Mouse (Mus musculus): ENCODE data around the gene Nkg7. TPM values are rescaled to one million over a fixed set of nuclear protein-coding genes. Genes with fewer than 3 reads are reported as not detected.

The Nkg7 gene
- not detected in 2 replicates for polyA plus RNA-seq (2015; fragmentation: Nextera tagmentation; extraction: Ambion mirVana)

DNA sequence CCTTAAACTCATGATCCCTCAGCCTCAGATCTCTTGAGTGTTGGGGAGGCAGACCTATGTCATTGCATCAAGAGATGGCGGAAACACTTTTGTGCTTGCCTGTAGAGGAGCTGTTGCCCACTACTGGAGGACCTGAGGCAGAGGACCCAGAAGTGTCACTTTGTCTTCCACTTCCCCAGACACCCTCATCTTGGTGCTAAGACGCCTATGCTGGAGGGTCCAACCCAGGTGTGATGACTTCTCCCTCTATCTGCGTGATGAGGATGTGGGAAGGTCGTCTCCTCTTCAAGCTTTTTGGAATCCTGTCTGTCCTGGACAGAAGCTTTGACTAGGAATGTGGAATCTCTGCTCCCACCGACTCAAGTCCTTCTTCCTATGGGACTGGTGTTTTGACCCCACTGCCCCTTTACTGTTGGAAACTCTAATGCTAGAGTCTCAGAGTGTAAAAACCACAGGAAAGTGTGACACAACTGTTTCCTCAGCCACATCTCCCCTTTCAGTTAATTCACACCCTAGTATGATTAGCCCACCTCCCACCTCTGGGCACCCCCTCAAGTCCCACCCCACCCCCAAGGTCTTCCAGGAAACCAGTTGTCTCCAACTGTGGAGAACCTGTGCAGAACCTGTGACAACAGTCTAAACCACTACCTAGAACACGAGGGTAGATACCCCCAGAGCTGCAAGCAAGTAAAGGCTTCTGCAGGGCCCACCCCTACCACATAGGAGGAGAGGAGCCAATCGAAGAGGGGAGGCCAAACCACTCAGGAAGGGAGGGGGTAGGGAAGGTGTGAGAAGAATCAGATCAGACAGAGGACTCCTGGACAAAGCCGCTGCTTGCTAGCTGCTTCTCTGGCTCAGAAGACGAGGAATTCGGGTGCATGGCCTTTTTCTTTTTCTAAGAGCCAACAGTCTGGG lies at the start of gene Nkg7:
Gene Nkg7 (plus strand): TSS at position 733 of the 915 bp plus-strand sequence.

DNA sequence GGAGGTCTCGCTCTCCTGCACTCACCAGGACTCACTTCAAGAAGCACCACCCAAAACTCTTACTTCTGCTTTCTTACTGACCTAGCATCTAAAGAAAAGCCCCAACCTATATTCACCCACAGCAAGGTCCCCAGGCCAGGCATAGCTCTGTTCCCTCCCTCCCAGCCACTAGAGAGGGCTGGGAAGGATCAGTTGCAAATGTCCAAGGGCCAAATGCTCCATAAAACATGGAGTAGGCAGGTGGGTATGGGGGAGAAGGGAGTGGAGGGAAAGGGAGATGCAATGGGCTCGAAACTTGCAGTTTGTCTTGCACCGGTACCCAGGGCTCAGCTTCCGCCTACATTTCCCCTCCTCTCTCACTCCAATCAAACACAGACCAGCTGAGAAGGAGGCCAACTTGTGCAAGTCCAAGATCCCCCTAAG lies 28.7 kb upstream of the Nkg7 start, which contains the start of gene Siglecg:
Gene Siglecg (plus strand): TSS at position 74 of the 423 bp plus-strand sequence.

DNA sequence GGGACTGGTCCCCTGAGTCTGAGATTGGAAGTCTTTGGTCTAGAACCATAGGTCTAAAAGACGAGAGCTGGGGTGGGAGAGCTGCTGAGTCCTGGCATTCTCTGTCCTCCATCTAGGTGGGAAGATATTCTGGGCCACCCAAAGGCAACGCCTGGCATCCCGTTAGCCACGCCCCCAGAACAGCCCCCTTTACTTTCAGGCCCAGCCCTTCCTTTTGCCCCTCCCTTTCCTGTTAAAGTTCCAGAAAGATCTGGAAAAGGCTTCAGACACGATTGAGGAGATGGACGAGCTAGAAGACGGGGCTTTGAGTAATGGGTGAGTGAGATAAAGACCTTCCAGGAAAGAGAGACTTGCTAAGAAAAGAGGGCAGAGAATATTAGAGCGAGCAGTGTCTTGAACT lies 9.5 kb upstream of the Nkg7 start, which contains the start of gene Lim2:
Gene Lim2 (plus strand): TSS at position 265 of the 400 bp plus-strand sequence.

DNA sequence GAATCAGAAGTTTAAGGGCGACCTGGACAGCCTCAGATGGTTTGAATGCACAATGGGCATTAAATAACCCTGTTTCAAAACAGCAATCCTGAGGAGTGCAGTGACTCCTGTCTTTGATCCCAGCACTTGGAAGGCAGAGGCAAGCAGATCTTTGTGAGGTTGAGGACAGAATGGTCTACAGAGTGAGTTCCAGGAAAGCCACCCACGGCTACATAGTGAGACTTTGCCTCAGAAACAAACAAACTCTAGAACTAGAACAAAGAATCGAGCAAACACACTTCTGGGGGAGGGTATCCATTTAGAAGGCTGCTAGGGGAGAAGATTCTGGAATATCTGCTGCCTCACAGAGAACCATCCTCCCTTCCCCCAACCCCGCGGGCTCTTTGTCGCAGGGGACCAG lies 3.6 kb downstream of the Nkg7 start, which contains the start of gene Cldnd2:
Gene Cldnd2 (plus strand): TSS at position 301 of the 400 bp plus-strand sequence.

DNA sequence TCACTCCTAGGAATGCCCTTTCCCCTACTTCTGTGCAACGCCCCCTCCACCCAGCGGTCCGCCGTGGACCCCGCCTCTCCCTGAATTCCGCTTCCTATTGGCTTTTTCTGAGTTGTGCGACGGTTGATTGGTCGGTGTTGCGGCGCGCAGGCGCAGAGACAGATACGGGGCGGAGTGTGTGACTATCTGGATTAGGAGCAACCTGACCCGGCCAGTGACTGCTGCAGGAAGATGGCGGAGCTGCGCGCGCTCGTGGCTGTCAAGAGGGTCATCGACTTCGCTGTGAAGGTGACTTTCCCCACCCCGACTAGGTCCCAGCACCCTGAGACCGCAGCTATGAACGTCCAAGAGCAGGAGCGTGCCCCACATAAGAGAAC lies 7.0 kb downstream of the Nkg7 start, which contains the start of the genes Etfb and Gm45233:
Gene Etfb (plus strand): TSS at position 167 of the 377 bp plus-strand sequence.
Gene Gm45233 (plus strand): TSS at position 212 of the 377 bp plus-strand sequence.

DNA sequence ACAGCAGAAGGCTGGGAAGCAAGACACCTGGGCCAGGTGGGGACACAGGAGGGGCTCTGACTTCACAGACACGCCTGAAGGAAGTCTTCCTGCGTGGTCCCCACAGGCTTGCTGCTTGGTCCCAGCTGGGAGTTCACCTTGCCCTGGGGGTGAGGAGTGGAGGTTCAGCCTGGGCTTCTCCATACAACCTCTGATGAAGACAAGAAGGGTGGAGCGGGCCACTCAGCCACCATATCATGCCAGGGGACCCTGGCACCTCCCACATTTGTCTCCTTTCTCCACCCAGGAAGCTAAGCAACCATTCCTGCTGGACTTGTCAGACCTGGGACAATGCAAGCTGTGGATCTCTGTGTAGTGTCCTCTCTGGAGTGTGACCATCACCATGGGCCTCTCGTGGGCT lies 26.0 kb downstream of the Nkg7 start, which contains the start of gene Vsig10l:
Gene Vsig10l (plus strand): TSS at position 301 of the 400 bp plus-strand sequence.

Small RNA genes within 50 kb of the gene (microRNA-seq; reads per million reads assigned to microRNA genes)
- gene Mir7051 = not detected

Other genes with a start within 250 kb of the Nkg7 start
- gene Zfp715, start 123.8 kb upstream of the Nkg7 start, polyA plus RNA-seq (2015; fragmentation: Nextera tagmentation; extraction: Ambion mirVana) = 14.1 TPM in 2 replicates
- 0.29 and 0.32 TPM in 2 replicates for gene Siglecf, start 85.7 kb upstream of the Nkg7 start, polyA plus RNA-seq (2015; fragmentation: Nextera tagmentation; extraction: Ambion mirVana)
- not detected in 2 replicates for gene Siglecg, start 28.9 kb upstream of the Nkg7 start, polyA plus RNA-seq (2015; fragmentation: Nextera tagmentation; extraction: Ambion mirVana)
- not detected in 2 replicates for gene Lim2, start 9.4 kb upstream of the Nkg7 start, polyA plus RNA-seq (2015; fragmentation: Nextera tagmentation; extraction: Ambion mirVana)
- not detected in 2 replicates for gene Cldnd2, start 3.7 kb downstream of the Nkg7 start, polyA plus RNA-seq (2015; fragmentation: Nextera tagmentation; extraction: Ambion mirVana)
- gene Etfb, start 7.0 kb downstream of the Nkg7 start, polyA plus RNA-seq (2015; fragmentation: Nextera tagmentation; extraction: Ambion mirVana) = 158 and 160 TPM in 2 replicates
- gene Gm45233, start 7.1 kb downstream of the Nkg7 start, polyA plus RNA-seq (2015; fragmentation: Nextera tagmentation; extraction: Ambion mirVana) = 0.35 TPM in 1 of 2 replicates, not detected in the other
- 22.5 and 30.7 TPM in 2 replicates for gene Vsig10l, start 26.1 kb downstream of the Nkg7 start, polyA plus RNA-seq (2015; fragmentation: Nextera tagmentation; extraction: Ambion mirVana)
- 12.7 and 16.4 TPM in 2 replicates for gene Iglon5, start 53.0 kb downstream of the Nkg7 start, polyA plus RNA-seq (2015; fragmentation: Nextera tagmentation; extraction: Ambion mirVana)
- not detected in 2 replicates for gene 4931406B18Rik, start 68.9 kb downstream of the Nkg7 start, polyA plus RNA-seq (2015; fragmentation: Nextera tagmentation; extraction: Ambion mirVana)
- gene Cd33, start 107.4 kb downstream of the Nkg7 start, polyA plus RNA-seq (2015; fragmentation: Nextera tagmentation; extraction: Ambion mirVana) = 1.9 and 2.0 TPM in 2 replicates
- 3.7 and 3.9 TPM in 2 replicates for gene Zfp658, start 125.2 kb downstream of the Nkg7 start, polyA plus RNA-seq (2015; fragmentation: Nextera tagmentation; extraction: Ambion mirVana)
- 8.9 and 9.6 TPM in 2 replicates for gene Zfp719, start 142.5 kb downstream of the Nkg7 start, polyA plus RNA-seq (2015; fragmentation: Nextera tagmentation; extraction: Ambion mirVana)
- 0.34 and 0.43 TPM in 2 replicates for gene Zfp819, start 170.1 kb downstream of the Nkg7 start, polyA plus RNA-seq (2015; fragmentation: Nextera tagmentation; extraction: Ambion mirVana)
- not detected in 2 replicates for gene Ceacam18, start 197.6 kb downstream of the Nkg7 start, polyA plus RNA-seq (2015; fragmentation: Nextera tagmentation; extraction: Ambion mirVana)
- 0.31 and 0.66 TPM in 2 replicates for gene Siglece, start 223.1 kb downstream of the Nkg7 start, polyA plus RNA-seq (2015; fragmentation: Nextera tagmentation; extraction: Ambion mirVana)
- 13.4 and 16.4 TPM in 2 replicates for gene Ctu1, start 234.9 kb downstream of the Nkg7 start, polyA plus RNA-seq (2015; fragmentation: Nextera tagmentation; extraction: Ambion mirVana)